Mouse (Mus musculus): ENCODE results near the gene Ntrk3. TPM values are rescaled to one million over a fixed set of nuclear protein-coding genes. Genes with fewer than 3 reads are reported as not detected.

The Ntrk3 gene
- polyA plus RNA-seq, 1 experiment from 2014 or later: 4.5 TPM

GRCm38 (mm10) chr7:78656181-78656580 is 81.6 kb downstream of the Ntrk3 start:
- Histone ChIP-seq H3K36me3 (no peaks in the 10 kb centered on the region), H3K27me3 (ENCODE audit: insufficient read depth, poor library complexity, severe bottlenecking) (no peaks in the 10 kb centered on the region), H3K4me1 (replicated peaks) (peaks cover 7% of the 10 kb centered on the region; the same call in 1 of the 2 replicates), H3K4me3 (no peak overlapping the region), H3K9me3 (no peaks in the 10 kb centered on the region), H3K27ac (no peak overlapping the region)
- no peak for DNase-seq (ENCODE audit: low spot score)
- WGBS: 72% methylated on average over 3 of the region's 3 CpGs

DNA sequence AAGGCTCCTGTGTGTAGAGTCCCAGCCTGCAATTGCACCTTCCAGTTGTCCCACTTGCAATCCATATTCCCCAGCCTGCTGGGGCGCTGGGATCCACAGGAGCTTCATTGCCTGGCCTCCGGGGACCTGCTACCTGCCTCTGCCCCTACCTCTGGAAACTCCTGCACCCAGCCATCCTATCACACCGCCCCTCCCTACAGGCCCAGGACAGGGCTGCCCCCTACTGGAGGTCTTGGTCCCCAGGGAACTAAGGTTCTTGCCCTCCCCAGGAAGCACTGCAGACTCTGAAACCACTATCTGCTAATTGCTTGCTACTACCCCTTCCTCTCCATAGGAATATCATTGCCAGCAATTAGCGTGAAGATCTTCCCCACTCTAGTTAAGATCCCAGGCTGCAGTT is 84.1 kb downstream of the Ntrk3 start:
- Histone ChIP-seq H3K4me3 (no peak overlapping the region), H3K27me3 (ENCODE audit: insufficient read depth, poor library complexity, severe bottlenecking) (no peaks in the 10 kb centered on the region), H3K36me3 (no peaks in the 10 kb centered on the region), H3K27ac (no peak overlapping the region), H3K9me3 (no peaks in the 10 kb centered on the region), H3K4me1 (replicated peaks) (peaks cover 7% of the 10 kb centered on the region; the same call in 1 of the 2 replicates)
- no peak for DNase-seq (ENCODE audit: low spot score)
- 39% methylated on average over 4 of the region's 4 CpGs for WGBS

DNA sequence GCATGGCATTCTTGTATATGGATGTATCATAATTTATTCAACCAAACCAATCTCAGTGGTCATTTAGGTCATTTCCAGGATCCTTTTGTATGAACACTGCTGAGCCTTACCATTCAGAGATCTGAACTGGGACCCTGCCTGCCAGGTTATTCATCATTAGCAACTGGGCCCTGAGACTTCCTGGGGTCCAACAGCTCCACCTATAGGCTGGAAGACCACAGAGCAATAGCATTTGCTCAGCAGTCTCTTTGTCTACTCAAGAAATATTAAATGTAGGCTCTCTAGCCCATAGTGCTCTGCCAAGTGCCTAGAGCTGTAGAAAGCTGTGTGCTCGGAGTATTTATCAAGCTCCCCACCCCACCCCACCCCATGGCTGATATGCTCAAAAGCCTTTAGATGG is 85.5 kb downstream of the Ntrk3 start:
- H3K27ac ChIP-seq: no peak overlapping the region
- DNase-seq (ENCODE audit: low spot score): no peak
- no peaks in the 10 kb centered on the region for H3K9me3 ChIP-seq
- 65% methylated on average over 1 of the region's 1 CpGs for WGBS
- no peaks in the 10 kb centered on the region for H3K36me3 ChIP-seq
- H3K4me3 ChIP-seq: no peak overlapping the region
- no peaks in the 10 kb centered on the region for H3K27me3 ChIP-seq (ENCODE audit: insufficient read depth, poor library complexity, severe bottlenecking)
- no peaks in the 10 kb centered on the region for H3K4me1 ChIP-seq (replicated peaks)

GRCm38 (mm10) chr7:78651540-78651939 is 86.3 kb downstream of the Ntrk3 start:
- no peaks in the 10 kb centered on the region for H3K36me3 ChIP-seq
- H3K4me3 ChIP-seq: no peak overlapping the region
- DNase-seq (ENCODE audit: low spot score): no peak
- 52% methylated on average over 1 of the region's 1 CpGs for WGBS
- H3K27ac ChIP-seq: no peak overlapping the region
- no peaks in the 10 kb centered on the region for H3K27me3 ChIP-seq (ENCODE audit: insufficient read depth, poor library complexity, severe bottlenecking)
- H3K9me3 ChIP-seq: no peaks in the 10 kb centered on the region
- H3K4me1 ChIP-seq (replicated peaks): no peaks in the 10 kb centered on the region

- Histone ChIP-seq H3K27me3 (ENCODE audit: insufficient read depth, poor library complexity, severe bottlenecking) (no peaks in the 10 kb centered on the region), H3K9me3 (no peaks in the 10 kb centered on the region), H3K27ac (no peak overlapping the region), H3K4me1 (replicated peaks) (no peaks in the 10 kb centered on the region), H3K36me3 (no peaks in the 10 kb centered on the region), H3K4me3 (no peak overlapping the region)
- no peak for DNase-seq (ENCODE audit: low spot score)
- WGBS: 64% methylated on average over 6 of the region's 6 CpGs
Measured at GRCm38 (mm10) chr7:78643667-78644066, 94.1 kb downstream of the Ntrk3 start.

DNA sequence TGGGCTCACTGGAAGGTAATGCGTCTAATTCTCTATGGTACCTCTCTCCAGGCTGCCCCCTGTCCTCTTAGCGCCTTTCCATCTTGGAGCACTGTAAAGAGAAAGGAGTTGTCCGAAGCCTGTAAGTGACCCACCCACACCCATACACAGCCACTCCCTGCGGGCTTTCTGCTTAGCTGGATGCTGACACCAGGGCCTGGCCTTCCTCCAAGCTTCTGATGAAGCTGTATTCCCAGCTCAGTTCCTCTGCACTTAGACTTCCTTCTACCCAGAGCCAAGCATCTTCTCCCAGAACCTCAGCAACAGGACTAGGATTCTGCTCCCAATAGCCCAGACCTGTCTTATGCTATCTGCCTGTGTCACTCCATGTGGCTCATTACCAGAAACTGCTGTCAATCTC is 114.1 kb downstream of the Ntrk3 start:
- WGBS: 78% methylated on average over 4 of the region's 4 CpGs
- Histone ChIP-seq H3K4me1 (replicated peaks) (peaks cover 25% of the 10 kb centered on the region), H3K27ac (no peak overlapping the region), H3K9me3 (no peaks in the 10 kb centered on the region), H3K27me3 (ENCODE audit: insufficient read depth, poor library complexity, severe bottlenecking) (no peaks in the 10 kb centered on the region), H3K4me3 (no peak overlapping the region), H3K36me3 (no peaks in the 10 kb centered on the region)
- DNase-seq (ENCODE audit: low spot score): no peak

GRCm38 (mm10) chr7:78621115-78621514 is 116.7 kb downstream of the Ntrk3 start:
- WGBS: 63% methylated on average over 4 of the region's 4 CpGs
- no peak overlapping the region for H3K27ac ChIP-seq
- no peak for DNase-seq (ENCODE audit: low spot score)

DNA sequence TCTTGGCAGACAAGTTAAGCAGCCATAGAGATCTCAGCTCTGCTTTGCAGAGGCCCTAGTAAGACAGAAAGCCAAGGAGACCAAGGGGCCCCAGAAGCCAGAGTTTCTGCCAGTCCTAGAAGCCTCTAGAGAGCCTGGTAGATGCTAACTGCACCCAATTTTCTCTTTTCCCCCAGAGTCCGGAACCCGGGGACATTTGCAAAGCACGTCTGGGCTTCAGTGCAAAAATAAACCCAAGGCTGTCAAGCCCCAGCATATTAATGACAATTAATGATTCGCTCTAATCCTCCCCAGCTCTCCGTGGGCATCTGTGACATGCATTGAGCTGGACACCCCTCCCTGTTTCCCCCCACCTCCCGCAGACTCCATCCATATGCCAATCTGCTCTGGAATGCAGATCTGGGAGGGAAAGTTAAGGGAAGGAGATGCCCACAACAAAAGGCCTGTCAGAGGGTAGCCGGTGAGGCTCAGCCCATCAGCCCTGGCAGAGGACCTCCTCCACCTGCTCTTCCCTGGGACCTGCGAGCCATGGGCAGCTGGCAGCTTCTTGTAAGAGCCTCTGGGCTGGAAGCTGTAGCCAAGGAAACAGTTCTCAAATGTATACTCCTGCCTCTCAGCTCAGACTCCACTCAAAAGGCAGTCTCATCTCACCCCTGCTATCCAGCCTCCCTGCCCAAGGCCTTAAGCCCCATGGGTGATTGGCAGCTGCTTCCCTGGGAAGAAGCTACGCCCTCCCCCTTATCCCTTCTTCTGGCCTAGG is 117.8 kb downstream of the Ntrk3 start:
- H3K36me3 ChIP-seq: no peaks in the 10 kb centered on the region
- peaks cover 25% of the 10 kb centered on the region for H3K4me1 ChIP-seq (replicated peaks)
- no peaks in the 10 kb centered on the region for H3K27me3 ChIP-seq (ENCODE audit: insufficient read depth, poor library complexity, severe bottlenecking)
- peak; percentile 17 for DNase-seq (ENCODE audit: low spot score)
- H3K9me3 ChIP-seq: no peaks in the 10 kb centered on the region
- peak overlapping the region; percentile 35 for H3K27ac ChIP-seq
- 33% methylated on average over 9 of the region's 9 CpGs for whole genome bisulfite sequencing
- H3K4me3 ChIP-seq: no peak overlapping the region

More at GRCm38 (mm10) chr7:78621115-78621514, 116.7 kb downstream of the Ntrk3 start:
- Histone ChIP-seq H3K36me3 (no peaks in the 10 kb centered on the region), H3K4me1 (replicated peaks) (peaks cover 25% of the 10 kb centered on the region), H3K9me3 (no peaks in the 10 kb centered on the region), H3K27me3 (ENCODE audit: insufficient read depth, poor library complexity, severe bottlenecking) (no peaks in the 10 kb centered on the region), H3K4me3 (no peak overlapping the region)

DNA sequence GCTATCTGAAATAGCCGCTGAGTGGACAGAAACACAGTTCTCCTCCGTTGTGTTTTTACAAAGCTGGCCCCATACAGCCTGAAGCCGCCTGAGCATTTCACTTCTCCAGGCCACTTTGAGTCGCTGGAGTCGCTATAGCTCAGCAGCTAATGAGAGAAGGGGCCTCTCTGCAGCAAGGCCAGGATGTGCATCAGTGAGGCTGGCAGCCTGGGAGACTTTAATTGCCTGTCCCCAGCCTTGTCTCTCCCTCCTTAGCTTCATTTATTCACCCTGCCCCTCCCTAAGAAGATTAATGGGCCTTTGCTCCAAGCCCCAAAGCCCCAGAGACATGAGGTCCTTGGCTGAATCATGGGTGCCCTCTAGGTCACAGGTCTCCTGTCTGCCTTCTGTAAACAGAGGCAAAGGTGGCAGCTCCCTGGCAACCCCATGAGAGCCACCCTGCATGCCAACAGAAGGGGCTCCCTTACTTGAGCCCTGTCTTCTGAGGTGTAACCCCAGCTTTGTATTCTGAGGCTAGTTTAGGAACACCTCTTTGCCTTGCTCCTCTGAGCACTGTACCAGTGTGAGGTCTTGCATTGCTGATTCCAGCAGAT is 132.2 kb downstream of the Ntrk3 start:
- Histone ChIP-seq H3K27me3 (ENCODE audit: insufficient read depth, poor library complexity, severe bottlenecking) (no peaks in the 10 kb centered on the region), H3K36me3 (no peaks in the 10 kb centered on the region), H3K9me3 (no peaks in the 10 kb centered on the region), H3K4me3 (no peak overlapping the region), H3K27ac (no peak overlapping the region; the same call in 1 of the 2 replicates), H3K4me1 (replicated peaks) (peaks cover 27% of the 10 kb centered on the region)
- no peak for DNase-seq (ENCODE audit: low spot score)
- 37% methylated on average over 5 of the region's 5 CpGs for WGBS

DNA sequence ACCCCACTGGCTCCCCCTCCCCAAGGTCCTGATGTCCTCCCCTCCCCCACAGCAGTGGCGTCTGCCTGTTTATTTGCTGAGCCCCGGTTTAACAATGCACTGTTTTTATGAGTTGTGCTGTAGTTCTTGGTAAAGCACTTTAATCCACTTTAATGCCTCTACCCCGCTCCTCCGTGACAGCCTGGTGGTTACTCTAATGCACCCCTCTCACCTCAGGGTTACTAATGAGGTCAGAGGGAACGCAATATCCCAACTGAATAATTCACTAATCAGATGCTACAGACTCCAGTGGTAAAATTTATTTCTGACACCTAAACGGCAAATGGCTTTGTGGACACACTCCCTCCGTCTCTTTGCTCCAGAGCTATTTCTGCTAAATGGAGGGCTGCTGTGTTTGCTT is 133.9 kb downstream of the Ntrk3 start:
- 51% methylated on average over 7 of the region's 7 CpGs for WGBS
- H3K27me3 ChIP-seq (ENCODE audit: insufficient read depth, poor library complexity, severe bottlenecking): 0 out of 2 replicates have a peak, but pooled peaks cover under 1% of the 10 kb centered on the region
- H3K27ac ChIP-seq: no peak overlapping the region
- no peak for DNase-seq (ENCODE audit: low spot score)
- H3K4me1 ChIP-seq (replicated peaks): peaks cover 19% of the 10 kb centered on the region
- no peaks in the 10 kb centered on the region for H3K36me3 ChIP-seq
- H3K4me3 ChIP-seq: no peak overlapping the region
- H3K9me3 ChIP-seq: no peaks in the 10 kb centered on the region

DNA sequence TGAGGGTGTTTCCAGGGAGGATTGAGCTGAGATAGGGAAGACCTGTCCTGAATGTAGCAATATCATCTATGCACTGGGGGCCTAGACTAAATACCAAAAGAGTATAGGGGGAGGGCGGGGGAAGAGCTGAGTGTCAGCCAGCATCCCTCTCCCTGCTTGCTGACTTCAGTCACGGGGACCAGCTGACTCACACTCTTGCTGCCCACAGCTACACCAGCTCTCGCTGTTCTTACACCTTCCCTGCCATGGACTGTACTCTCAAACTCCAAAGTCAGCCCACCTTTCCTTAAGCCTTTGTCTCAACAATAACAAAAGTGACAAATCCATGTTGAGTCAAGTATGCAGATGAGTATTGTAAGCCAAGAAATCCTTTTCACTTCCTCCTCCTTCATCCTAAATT is 136.0 kb downstream of the Ntrk3 start:
- H3K27ac ChIP-seq: no peak overlapping the region
- H3K27me3 ChIP-seq (ENCODE audit: insufficient read depth, poor library complexity, severe bottlenecking): peaks cover 21% of the 10 kb centered on the region
- 81% methylated on average over 3 of the region's 3 CpGs for WGBS
- H3K4me3 ChIP-seq: no peak overlapping the region
- H3K36me3 ChIP-seq: no peaks in the 10 kb centered on the region
- DNase-seq (ENCODE audit: low spot score): no peak
- peaks cover 39% of the 10 kb centered on the region for H3K4me1 ChIP-seq (replicated peaks)
- no peaks in the 10 kb centered on the region for H3K9me3 ChIP-seq

DNA sequence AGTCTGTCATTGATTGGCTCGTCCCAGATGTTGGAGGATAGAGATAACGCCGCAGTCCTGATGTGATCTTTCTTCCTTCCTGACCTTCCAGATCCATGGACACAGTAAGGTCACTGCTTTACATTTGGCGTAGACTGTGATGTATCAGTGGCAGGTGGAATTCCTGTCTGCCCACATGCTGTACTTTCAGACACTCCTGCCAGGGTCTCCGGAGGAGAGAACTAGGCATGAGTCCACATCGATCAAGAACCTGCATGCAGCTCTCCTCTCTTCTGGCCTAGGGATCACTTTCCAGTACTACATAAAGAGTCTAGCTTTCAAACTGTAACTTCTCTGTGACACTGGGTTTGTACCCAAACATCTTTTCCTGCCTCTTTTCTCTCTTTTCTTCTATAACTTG is 136.9 kb downstream of the Ntrk3 start:
- no peak for DNase-seq (ENCODE audit: low spot score)
- Histone ChIP-seq H3K36me3 (no peaks in the 10 kb centered on the region), H3K4me3 (no peak overlapping the region), H3K4me1 (replicated peaks) (peaks cover 39% of the 10 kb centered on the region), H3K9me3 (no peaks in the 10 kb centered on the region), H3K27ac (no peak overlapping the region), H3K27me3 (ENCODE audit: insufficient read depth, poor library complexity, severe bottlenecking) (peaks cover 29% of the 10 kb centered on the region)
- 86% methylated on average over 6 of the region's 6 CpGs for WGBS

GRCm38 (mm10) chr7:78599941-78600677 is 137.7 kb downstream of the Ntrk3 start:
- no peaks in the 10 kb centered on the region for H3K9me3 ChIP-seq
- H3K27me3 ChIP-seq (ENCODE audit: insufficient read depth, poor library complexity, severe bottlenecking): peaks cover 29% of the 10 kb centered on the region
- H3K36me3 ChIP-seq: no peaks in the 10 kb centered on the region
- no peak for DNase-seq (ENCODE audit: low spot score)
- 83% methylated on average over 6 of the region's 6 CpGs for WGBS
- H3K4me1 ChIP-seq (replicated peaks): peaks cover 35% of the 10 kb centered on the region
- H3K27ac ChIP-seq: no peak overlapping the region
- no peak overlapping the region for H3K4me3 ChIP-seq

All from hindbrain, embryonic 10.5 days (tissue).